Mouse (Mus musculus) small intestine, adult 2 months (tissue): ENCODE measurements around the gene Zfp385a.

ENCODE experiments used
- CTCF ChIP-seq: fragments of 200-500 bp; IDR thresholded peaks from 2 replicates; pipeline ENCODE4 v1.5.1; 2012; ENCODE audit warnings: low read depth, mild to moderate bottlenecking, control low read depth, inconsistent platforms, low read length, moderate library complexity, mixed read lengths; ENCODE audit not compliant: insufficient replicate concordance, insufficient read length; ENCODE audit errors: extremely low read depth
- POLR2A ChIP-seq: fragments of 200-500 bp; IDR thresholded peaks from 2 replicates; pipeline ENCODE4 v1.6.1; 2012; ENCODE audit warnings: low read depth, mild to moderate bottlenecking, control low read depth, inconsistent platforms, low read length, moderate library complexity

DNA sequence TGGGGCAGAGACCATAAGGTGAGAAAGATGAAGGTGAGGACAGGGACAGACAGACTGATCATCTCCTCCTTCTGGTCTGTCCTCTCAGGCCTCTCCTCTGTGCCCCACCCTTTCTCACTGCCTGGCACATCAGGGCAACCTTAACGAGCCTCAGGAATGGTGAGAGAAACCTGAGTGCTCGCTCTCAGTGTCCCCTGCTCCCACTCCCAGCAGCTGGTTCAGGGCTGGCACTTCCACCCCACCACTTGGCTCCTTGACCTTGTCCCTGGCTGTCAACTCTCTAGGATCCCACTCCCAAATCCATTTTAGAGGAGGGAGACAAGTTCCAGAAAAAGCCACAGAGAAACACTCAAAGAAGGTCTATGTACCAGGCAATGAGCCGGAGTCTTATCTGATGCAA, 4.9 kb downstream of the Zfp385a start:
- no peak for TF ChIP-seq CTCF
- no peak for TF ChIP-seq POLR2A
